Mouse (Mus musculus) kidney, adult 2 months (tissue): ENCODE results near the gene Tbc1d21. TPM values are rescaled to one million over a fixed set of nuclear protein-coding genes. Genes with fewer than 3 reads are reported as not detected.

Experiments used
- DNase-seq: peaks from one replicate; pipeline ENCODE4 v3.0.0; 2021
- H3K27ac ChIP-seq: fragments of 200-500 bp; 2 replicates; pipeline ENCODE4 v1.5.1; 2012; ENCODE audit warnings: low read depth, low read length, control low read depth, inconsistent platforms; ENCODE audit not compliant: insufficient read depth
- H3K27me3 ChIP-seq: fragments of 200-500 bp; replicated peaks from 2 replicates; pipeline ENCODE4 v1.6.1; 2012; ENCODE audit warnings: mild to moderate bottlenecking, moderate library complexity, low read length, inconsistent platforms; ENCODE audit not compliant: control insufficient read depth, insufficient read depth
- H3K36me3 ChIP-seq: fragments of 200-500 bp; 2 replicates; pipeline ENCODE4 v1.6.1; 2012; ENCODE audit warnings: mild to moderate bottlenecking, moderate library complexity, low read length, inconsistent platforms; ENCODE audit not compliant: control insufficient read depth, insufficient read depth
- H3K4me1 ChIP-seq: fragments of 200-500 bp; 2 replicates; pipeline ENCODE4 v1.6.1; 2011; ENCODE audit warnings: low read length; ENCODE audit not compliant: control insufficient read depth, insufficient read depth
- H3K4me3 ChIP-seq: fragments of 200-500 bp; 2 replicates; pipeline ENCODE4 v1.5.1; 2011; ENCODE audit warnings: mild to moderate bottlenecking, low read depth, low read length, control low read depth; ENCODE audit not compliant: insufficient read depth
- CTCF ChIP-seq: fragments of 200-500 bp; conservative IDR thresholded peaks from 2 replicates; pipeline ENCODE4 v1.5.1; 2011; ENCODE audit warnings: low read depth, mild to moderate bottlenecking, control low read depth, low read length, moderate library complexity, mixed read lengths; ENCODE audit not compliant: insufficient read depth, insufficient read length
- POLR2A ChIP-seq: fragments of 200-500 bp; IDR thresholded peaks from one replicate; pipeline ENCODE4 v1.6.1; 2011; ENCODE audit warnings: low read depth, low read length, control low read depth
- WGBS: fragments of 180-500 bp; shearing (Covaris S2); methylation state at CpG from one replicate; pipeline ENCODE4 v1.1.7; 2018; 5-methylcytosine and 5-hydroxymethylcytosine counted together
- polyA plus RNA-seq: library from polyadenylated mRNA; depleted of rRNA; stranded (reverse); fragments of >200 nt; gene quantifications from 2 replicates; pipeline ENCODE4 v1.2.3, GENCODE M21; 2012

Tbc1d21 gene
- polyA plus RNA-seq, 1 experiment = not detected

GRCm38 (mm10) chr9:58394605-58395004 lies 24.4 kb upstream of the Tbc1d21 start:
- Histone ChIP-seq H3K4me1 (no peaks in the 10 kb centered on the region), H3K27me3 (no peaks in the 10 kb centered on the region), H3K36me3 (no peaks in the 10 kb centered on the region), H3K4me3 (no peak overlapping the region), H3K27ac (no peak overlapping the region)
- no peak for DNase-seq
- TF ChIP-seq CTCF = no peak
- no peak for TF ChIP-seq POLR2A
- 90% methylated on average over 8 of the region's 8 CpGs for WGBS

GRCm38 (mm10) chr9:58393875-58394274 lies 23.6 kb upstream of the Tbc1d21 start:
- 65% methylated on average over 1 of the region's 1 CpGs for WGBS
- no peaks in the 10 kb centered on the region for H3K4me1 ChIP-seq
- no peak for DNase-seq
- no peaks in the 10 kb centered on the region for H3K27me3 ChIP-seq
- H3K36me3 ChIP-seq = no peaks in the 10 kb centered on the region
- no peak overlapping the region for H3K27ac ChIP-seq
- no peak for TF ChIP-seq CTCF
- TF ChIP-seq POLR2A = no peak
- H3K4me3 ChIP-seq = no peak overlapping the region

GRCm38 (mm10) chr9:58388381-58388780 lies 18.1 kb upstream of the Tbc1d21 start:
- TF ChIP-seq CTCF (no peak), POLR2A (no peak)
- Histone ChIP-seq H3K4me3 (no peak overlapping the region), H3K4me1 (no peaks in the 10 kb centered on the region), H3K27ac (no peak overlapping the region), H3K27me3 (no peaks in the 10 kb centered on the region), H3K36me3 (no peaks in the 10 kb centered on the region)
- no peak for DNase-seq
- 65% methylated on average over 3 of the region's 3 CpGs for WGBS

- H3K36me3 ChIP-seq = no peaks in the 10 kb centered on the region
- no peak for TF ChIP-seq CTCF
- TF ChIP-seq POLR2A = no peak
- no peak overlapping the region for H3K27ac ChIP-seq
- no peak overlapping the region for H3K4me3 ChIP-seq
- no peaks in the 10 kb centered on the region for H3K27me3 ChIP-seq
- no peak for DNase-seq
- WGBS = 60% methylated on average over 4 of the region's 4 CpGs
- H3K4me1 ChIP-seq = no peaks in the 10 kb centered on the region
Measured at GRCm38 (mm10) chr9:58378878-58379277, 8.6 kb upstream of the Tbc1d21 start.

- TF ChIP-seq CTCF (no peak), POLR2A (no peak)
- Histone ChIP-seq H3K27ac (no peak overlapping the region), H3K36me3 (no peaks in the 10 kb centered on the region), H3K4me1 (no peaks in the 10 kb centered on the region), H3K4me3 (no peak overlapping the region), H3K27me3 (no peaks in the 10 kb centered on the region)
- DNase-seq = no peak
- WGBS = 75% methylated on average over 12 of the region's 12 CpGs
Measured at GRCm38 (mm10) chr9:58373912-58374431, 3.7 kb upstream of the Tbc1d21 start.

GRCm38 (mm10) chr9:58371914-58372313 lies 1.7 kb upstream of the Tbc1d21 start:
- Histone ChIP-seq H3K36me3 (no peaks in the 10 kb centered on the region), H3K4me1 (no peaks in the 10 kb centered on the region), H3K27me3 (no peaks in the 10 kb centered on the region), H3K4me3 (no peak overlapping the region), H3K27ac (no peak overlapping the region)
- no peak for DNase-seq
- 32% methylated on average over 8 of the region's 8 CpGs for WGBS
- TF ChIP-seq CTCF (no peak), POLR2A (no peak)

- TF ChIP-seq POLR2A = no peak
- TF ChIP-seq CTCF = no peak
- H3K36me3 ChIP-seq = no peaks in the 10 kb centered on the region
- WGBS = 55% methylated on average over 6 of the region's 6 CpGs
- H3K27me3 ChIP-seq = no peaks in the 10 kb centered on the region
- H3K4me1 ChIP-seq = no peaks in the 10 kb centered on the region
- DNase-seq = peak; percentile 42
- no peak overlapping the region for H3K27ac ChIP-seq
- H3K4me3 ChIP-seq = no peak overlapping the region
Measured at GRCm38 (mm10) chr9:58369644-58370043, 611 bp downstream of the Tbc1d21 start.

GRCm38 (mm10) chr9:58364325-58364724 lies 5.9 kb downstream of the Tbc1d21 start:
- no peak overlapping the region for H3K27ac ChIP-seq
- H3K36me3 ChIP-seq = no peaks in the 10 kb centered on the region
- DNase-seq = no peak
- H3K27me3 ChIP-seq = no peaks in the 10 kb centered on the region
- no peak for TF ChIP-seq POLR2A
- no peak for TF ChIP-seq CTCF
- no peak overlapping the region for H3K4me3 ChIP-seq
- 56% methylated on average over 8 of the region's 8 CpGs for WGBS
- no peaks in the 10 kb centered on the region for H3K4me1 ChIP-seq
